Mouse (Mus musculus): ENCODE measurements around the gene Sept3.

Sept3 gene

DNA sequence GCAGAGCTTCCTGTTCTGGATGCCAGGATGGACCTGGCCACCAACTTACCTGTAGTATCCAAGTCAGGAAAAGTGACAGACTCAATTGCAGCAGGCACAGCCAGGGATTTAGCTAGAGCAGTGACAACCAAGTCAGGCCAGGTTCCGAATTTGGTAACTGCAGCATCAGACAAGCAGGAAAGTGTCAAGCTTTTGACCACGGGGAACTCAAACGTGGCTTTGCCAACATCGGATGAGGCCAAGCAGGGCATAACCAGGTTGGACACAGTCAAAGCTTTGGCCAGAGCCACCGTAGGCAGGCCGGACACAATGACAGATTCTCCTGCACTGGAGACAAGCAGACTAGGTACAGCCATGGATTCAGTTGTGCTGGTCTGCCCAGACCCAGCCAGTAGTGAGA is 2.4 kb upstream of the Sept3 start:
- no peak for DNase-seq

DNA sequence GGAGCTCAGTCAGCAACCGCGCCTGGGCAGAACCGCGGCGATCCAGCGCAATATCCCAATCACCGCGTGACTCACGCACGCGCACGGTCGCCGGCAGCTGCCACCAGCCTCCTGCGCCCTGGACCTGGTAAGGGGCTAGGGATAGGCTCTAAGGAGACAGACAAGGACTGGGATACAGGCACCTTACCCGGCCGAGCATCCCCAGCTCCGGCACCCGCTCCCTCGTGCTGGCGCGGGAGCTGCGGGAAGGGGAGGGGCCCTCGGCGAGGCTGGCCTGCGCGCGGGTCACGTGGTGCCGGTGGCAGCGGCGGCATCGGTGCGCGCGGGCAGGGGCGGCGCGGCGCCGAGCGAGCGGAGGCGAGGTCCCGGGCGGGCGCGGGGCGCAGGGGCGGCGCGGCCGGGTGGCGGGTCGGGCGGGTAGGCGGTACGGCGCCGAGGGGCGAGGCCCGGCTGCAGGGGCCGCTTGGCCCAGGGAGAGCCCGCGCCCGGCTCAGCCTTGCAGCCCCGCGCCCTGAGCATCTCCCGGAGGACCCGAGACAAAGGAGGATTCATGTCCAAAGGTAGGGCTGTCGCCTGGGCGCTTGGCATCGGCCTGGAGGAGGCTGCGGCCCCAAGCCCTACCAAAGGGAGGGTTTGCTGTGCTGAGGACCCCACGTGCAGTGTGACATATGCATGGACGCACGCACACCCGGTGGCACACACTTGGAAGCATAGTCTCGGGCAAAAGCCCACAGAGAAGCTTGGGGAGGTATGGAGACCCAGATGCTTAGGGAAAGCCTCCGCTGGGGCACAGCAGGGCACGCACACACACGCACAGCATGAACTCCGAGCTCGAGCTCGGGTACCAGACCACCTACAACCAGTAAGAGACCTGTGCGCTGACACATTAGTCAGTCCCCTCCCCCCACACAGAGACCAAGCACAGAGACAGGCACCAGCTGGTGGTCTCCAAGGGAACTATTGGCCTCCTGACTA is 521 bp downstream of the Sept3 start:
- peak; percentile 62 for DNase-seq

DNA sequence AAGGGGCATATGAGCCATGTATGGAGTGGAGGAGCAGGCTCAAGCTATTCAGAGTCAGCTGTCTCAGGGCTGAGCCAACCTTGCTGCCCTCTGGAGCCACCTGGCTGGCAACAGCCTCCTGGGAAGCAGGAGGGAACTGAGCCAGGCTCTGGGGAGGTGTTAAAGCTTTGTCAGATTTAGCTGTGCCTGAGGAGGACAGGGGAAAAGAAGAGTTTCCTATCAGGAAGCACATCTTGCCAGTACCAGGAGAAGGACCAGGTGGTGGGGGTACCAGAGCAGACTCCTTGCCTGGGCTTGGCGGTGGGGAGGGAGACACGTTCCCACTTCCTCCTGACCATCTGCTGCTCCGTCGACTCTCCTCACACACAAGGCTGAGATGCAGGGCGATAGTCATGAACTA is 2.9 kb downstream of the Sept3 start:
- no peak for DNase-seq

DNA sequence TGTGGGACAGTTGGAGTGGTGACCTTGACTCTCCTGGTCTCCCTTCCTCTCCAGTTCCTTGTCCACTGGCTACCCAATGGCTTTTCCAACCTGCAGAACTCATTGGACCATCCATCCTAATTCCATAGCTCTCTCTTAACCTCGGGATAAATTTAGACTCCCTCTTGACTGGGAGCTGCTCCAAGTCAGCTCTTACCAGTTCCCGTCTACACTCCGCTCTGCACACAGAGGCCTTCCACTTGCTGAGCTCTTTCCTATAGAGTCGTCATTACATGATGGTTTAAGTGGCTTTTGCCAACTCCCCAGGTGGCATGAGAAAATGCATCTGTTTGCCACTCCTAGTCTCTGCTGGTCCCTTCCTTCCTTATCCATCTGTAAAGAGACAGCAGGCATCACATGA is 5.9 kb downstream of the Sept3 start:
- no peak for DNase-seq

DNA sequence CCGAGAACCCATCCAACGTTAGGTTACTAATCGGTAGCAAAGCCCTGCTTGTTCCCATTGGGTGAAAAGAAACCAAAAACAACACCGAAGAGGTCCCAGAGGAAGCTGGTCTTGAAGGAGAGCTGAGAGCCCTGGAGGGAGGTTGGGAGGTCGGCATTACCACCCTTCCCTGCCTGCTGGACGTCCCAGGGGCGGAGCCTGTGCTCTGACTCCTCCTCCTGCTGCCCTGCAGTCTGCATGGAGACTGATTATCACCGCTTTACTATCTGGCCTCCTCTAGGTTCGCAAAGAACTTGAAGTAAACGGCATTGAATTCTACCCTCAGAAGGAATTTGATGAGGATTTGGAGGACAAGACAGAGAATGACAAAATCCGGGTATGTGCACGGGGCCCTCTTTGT is 11.5 kb downstream of the Sept3 start:
- no peak for DNase-seq

DNA sequence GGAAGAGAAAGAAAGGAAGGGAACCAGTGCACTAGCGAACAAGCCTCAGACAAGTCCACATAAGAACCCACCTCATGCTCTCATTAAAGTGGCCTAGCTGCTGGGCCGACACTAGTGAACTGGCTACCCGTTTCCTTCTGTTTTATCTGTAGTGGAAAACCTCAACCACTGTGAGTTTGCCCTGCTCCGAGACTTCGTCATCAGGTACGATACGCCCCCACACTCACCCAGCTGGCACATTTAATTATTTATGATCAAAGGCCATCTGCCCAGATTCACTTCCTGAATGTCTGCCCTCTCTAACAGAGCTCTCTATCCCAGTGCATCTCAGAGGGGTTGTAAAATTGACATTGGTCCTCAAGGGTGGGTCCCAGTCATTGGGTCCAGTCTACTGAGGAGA is 15.6 kb downstream of the Sept3 start:
- DNase-seq = no peak

DNA sequence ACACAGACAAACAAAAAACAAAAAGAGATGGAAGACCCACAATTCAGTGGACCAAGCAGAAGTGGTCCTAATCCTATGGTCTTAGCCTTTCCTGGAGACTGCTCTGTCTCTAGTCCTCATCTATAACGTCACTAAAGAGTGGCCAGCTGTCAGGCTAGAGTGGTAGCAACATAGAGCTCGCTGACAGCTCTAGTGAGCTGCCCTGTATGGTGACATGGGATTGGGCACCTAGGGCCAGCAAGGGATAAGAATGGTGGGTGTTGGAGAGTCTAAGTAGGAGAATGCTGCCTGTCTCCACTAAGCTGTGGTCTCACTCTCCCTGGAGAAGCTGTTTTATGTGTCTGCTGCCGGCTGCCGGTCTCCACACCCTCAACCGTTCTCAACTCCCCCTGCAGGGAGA is 18.2 kb downstream of the Sept3 start:
- no peak for DNase-seq

DNA sequence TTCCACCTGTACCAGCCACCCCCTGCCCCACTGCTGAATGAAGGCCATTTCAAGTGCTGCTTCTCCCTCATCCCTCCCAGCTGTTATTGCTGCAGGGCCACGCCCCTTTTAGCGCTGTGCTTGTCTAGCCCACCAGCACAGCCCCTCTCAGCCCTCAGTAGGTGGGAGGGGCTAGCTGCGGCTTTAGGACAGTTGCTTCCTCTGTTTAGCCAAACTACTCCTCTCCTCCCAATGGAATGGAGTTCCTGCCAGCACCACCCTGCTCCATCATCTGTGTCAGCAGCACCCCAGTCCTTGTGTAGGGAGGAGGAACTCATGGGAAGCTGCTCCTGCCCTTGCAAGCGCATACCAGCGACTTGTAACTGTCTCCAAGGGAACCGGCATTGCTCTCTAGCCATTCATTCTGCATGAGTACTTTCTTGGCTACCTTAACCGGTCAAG is 18.6 kb downstream of the Sept3 start:
- DNase-seq = peak; percentile 18

DNA sequence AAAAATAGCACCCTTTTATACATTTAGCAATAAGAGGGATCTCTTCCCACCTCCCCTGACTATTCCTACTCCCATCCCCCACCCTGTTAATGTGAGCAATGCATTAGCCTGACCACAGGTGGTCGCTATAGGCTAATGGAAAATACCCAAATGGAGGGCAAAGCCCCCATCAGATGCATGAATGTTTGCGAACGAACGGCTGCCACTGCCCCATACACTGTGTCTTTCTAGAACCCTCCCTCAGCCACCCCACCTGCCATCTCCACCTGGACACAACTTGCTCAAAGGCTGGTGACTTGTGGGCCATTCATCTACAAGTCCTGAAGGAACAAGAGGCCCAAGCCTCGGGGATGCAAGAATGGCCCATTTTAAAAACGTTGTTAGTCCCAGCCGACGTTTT is 19.4 kb downstream of the Sept3 start:
- no peak for DNase-seq

DNA sequence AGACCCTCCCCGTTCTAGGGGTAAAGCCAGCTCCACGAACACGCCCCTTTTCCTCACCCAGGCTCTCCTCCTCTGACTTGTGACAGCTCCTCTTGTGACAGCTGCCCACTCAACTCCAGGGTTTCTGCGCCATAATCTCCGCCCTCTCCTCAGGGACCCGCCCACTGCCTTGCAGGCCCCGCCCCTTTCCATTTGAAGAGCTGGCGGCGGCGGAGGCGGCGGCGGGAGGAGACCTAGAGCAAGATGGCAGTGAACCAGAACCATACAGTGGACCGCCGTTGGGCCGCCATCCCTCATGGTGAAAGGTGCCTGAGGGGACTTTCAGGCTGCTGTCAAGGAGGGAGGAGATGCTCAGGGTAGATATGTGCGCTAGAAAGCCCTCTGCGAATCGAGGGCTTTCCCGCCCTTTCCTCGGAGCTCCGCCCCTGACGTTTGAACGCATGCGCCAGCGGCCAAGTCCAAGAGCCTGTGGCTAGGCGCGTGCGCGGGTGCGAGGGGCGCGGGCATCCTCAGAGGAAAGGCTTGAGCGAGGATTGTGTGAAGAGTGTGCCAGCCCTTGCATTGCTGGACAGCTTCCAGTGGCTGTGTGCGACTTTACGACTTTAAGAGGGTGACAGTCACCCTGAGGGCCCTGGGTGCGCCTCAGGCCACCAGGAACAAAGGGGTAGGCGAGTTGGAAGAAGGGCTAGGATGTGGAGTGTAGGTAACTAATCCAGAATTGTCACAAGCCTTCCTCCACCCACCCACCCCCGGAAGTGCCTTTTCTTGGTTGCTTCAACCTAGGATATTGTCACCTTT is 24.3 kb downstream of the Sept3 start, which contains the start of gene Wbp2nl:
TSS of gene Wbp2nl (plus strand) at position 191 of the 798 bp plus-strand sequence.
- DNase-seq = no peak

DNA sequence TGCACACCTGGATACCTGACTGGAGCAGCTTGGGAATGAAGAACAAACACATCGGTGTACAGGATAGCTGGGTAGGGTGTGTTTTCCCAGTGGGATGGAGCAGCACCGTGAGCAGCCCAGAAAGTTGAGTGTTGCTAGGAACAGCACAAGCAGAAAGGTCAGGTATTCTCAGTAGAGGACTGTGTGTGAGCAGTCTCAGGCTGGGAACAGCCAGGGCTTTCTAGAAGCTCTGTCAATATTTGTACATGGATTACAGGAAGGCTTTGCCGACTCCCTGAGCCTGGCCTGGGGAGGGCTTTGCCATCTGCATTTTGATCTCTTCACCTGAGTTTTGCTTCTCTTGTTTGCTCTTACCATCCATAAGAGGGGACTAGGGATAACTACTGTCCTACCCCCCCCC is 32.4 kb downstream of the Sept3 start:
- no peak for DNase-seq

DNA sequence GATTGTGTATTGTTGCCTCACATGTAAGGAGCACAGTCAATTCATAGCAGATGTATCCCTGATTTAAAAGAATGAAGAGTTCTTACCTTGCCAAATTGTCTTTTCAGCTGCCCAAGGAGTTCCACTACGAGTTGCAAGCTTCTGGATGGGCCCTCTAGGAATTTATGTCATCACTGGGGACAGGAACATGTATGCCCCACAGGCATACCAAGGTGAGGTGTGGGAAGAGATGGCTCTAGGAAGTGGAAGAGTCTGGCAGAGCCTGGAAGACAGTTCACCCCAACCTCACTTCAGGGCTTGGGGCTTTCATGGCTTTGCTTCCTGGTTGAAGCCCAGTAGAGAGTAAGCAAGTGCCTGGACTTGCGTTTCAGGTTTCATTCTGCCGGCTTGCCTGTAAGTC is 33.7 kb downstream of the Sept3 start:
- no peak for DNase-seq

DNA sequence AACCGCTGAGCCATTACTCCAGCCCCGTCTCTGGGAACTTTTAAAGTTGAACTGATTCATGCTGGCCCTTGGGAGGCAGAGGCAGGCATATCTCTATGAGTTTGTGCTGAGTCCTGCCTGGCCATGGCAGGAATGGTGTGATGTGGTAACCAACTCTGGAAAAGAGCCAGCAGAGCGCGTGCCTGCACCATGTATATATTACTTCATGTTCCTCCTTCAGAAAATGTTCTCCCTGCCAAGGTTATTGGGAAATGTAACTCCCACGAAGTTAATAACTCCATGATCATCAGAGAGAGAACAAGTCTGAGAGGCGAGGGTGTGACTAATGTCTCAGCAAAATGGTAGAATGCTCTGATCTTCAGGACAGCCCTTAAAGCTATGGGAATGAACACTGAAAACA is 43.1 kb downstream of the Sept3 start:
- DNase-seq = no peak

DNA sequence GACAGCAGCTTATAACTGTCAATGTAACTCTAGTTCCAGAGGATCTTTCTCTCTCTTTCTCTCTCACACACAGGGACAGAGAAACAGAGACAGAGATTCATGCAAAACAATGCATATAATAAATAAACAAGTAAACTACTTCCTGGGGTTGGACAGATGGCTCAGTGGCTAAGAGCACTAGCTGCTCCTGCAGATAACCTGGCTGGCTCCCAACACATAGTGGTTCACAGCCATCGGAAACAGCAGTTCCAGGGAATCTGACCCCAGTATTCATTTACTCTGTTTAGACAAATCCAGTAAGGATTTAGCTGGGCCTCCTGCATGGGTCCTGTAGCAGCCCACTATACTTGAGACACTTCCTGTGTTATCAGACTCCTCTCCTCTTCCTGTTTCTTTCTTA is 44.9 kb downstream of the Sept3 start:
- DNase-seq = no peak

DNA sequence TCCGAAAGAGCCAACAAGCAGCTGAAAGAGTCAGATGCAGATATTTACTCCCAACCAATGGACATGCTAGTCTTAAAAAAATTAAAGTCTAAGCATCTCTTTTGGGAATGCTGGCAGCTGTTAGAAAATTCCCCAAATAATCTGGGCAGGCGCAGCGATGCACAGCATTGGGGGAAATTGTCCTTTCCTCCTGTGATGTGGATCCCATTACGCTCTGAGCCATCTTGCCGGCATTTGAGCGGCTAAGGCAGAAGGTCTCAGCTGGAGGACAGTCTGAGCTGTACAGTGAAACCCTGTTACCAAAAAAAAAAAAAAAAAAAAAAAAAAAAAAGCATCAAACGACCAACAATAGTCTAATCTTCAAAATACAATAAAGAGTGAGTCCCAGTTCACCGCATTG is 47.5 kb downstream of the Sept3 start:
- no peak for DNase-seq

DNA sequence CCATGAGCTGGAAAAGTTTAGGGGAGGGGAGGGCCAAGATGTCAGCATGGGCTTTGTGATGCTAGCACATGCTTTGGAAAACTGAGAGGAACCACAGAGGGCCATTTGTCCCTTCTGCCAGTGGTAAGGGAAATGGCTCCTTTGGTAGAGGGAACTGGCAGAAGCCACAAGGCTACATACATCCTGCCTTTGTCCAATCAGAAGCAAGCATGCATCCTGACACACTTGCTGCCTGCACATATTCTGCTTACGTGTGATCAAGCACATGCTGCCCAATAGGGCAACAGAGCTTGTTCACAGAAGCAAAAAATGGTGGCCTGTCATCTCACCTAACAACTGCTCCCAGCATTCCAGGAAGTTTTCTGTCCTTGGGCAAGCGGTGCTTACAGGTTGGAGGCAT is 50.7 kb downstream of the Sept3 start:
- no peak for DNase-seq

DNA sequence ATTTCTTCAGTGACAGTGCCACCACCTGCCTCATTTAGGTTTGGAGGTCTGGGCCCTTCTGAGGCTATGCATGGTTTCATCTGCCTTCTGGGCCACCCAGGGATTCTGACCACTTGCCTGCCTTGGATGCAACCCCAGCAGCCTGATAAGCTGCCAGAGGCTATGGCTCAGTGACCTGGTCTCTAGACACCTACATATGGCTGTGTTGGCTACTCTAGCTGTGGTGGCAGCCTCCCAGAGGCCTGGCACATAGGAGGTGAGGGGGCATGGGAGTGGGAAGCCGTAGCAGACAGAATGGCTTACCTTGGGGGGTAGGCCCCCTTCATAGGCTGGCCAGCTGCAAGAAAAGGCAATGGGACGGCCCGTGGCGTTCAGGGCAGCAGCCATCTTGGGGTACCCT is 60.5 kb downstream of the Sept3 start:
- no peak for DNase-seq

DNA sequence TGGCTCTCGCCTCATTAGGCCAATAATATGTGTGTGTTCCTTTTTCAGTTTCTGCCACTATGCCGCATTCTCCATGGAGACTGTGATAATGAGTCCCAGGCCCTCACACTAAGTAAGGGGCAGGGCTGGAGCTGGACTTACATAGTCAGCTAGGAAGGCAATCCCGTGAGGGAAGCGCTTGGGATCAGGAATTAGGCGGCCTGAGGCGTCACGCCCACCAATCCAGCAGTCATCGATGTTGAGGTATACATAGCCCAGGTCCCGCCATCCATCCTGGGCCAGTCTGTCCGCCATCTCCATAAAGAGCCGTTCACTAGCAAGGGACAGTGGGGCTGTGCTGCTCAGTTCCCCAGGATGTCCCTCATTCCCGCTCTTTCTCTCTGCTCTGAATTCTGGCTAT is 61.9 kb downstream of the Sept3 start:
- DNase-seq = no peak

DNA sequence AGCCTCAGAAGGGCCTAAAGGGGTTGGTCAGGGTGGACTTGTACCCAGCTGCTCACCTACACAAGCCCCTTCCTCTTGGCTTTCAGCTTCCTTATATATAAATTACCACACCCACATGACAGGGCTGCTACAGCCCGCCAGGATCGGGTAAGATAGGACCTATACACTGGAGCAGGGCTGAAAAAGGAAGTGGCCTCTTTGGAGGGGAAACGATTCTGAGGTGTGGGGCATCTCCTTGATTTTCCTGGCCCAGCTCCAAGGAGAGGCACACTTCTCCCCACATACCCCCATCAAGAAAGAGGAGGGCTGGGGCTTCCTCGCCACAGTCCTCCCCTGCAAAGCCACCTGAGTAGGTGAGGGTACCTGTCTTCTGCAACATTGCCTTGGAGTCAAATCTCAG is 63.2 kb downstream of the Sept3 start:
- no peak for DNase-seq

DNA sequence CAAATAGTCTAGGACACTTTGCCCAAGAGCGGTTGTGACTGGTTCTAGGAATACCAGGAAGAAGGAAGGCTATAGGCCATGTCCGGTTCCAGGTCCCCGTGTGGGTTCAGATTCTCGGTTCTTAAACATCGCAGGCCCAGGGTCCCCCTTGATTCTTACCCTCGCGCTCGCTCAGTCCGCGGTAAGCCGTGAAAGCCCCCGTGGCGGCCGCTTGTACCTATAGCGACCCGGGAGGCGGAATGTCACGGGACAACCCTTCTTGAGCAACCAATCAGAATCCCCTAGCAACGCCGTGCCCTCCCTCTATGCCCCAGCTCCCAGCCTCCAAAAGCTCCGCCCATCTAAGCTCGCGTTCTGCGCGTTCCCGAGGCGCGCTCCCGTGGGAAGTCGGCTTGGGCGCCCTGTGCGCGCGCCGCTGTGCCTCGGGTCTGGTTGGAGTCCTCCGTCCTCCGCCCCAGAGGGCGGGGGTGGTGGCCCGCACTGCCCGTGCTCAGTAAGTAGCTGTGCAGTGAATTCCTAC is 64.0 kb downstream of the Sept3 start, which contains the start of the genes Naga, Pheta2 and Smdt1:
TSS of gene Naga (minus strand) at position 333 of the 520 bp plus-strand sequence.
TSS of gene Pheta2 (plus strand) at position 350 of the 520 bp plus-strand sequence.
TSS of gene Smdt1 (plus strand) at position 367 of the 520 bp plus-strand sequence.
- DNase-seq = peak; percentile 98

DNA sequence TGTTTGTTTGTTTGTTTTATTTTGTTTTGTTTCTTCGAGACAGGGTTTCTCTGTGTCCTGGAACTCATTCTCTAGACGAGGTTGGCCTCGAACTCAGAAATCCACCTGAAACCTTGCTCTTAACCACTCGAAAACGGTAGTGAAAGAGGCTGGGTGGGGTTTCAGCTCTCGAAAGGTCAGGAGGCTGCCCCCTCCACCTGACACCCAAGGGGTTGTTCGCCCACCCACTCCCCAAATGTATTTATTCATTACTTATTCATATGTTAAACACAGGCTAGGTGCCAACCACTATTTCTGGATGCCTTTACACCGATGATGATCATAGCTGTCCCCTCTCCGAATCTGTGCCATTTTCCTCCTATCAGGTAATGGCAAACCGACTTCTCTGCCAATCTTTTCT is 64.5 kb downstream of the Sept3 start:
- DNase-seq = no peak

DNA sequence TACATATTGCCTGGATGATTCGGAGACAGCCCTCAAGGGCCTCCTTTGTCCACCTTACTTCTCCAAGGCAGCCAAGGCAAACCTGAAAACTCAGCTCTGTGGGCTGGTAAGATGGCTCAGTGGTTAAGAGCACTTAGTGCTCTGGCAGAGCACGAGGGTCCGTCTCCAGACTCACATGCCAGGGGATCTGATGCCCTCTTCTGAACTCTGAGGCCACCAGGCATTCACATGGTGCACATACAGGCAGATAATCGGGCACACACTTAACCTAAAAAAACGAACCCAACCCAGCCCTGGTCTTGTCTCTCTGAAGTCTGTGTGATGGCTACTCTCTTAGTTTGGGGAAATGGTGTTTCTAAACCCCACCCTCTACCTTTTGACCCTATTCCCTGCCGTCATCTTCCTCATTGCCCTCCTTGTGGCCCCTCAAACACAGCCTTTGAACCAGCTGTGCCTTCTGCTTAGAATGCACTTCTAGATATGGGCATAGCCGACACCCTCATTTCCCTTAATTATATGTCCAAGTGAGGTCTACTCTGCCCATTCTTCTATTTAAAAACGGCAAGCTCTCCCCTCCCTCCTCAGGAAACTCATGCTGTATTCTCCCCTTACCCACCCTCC is 65.1 kb downstream of the Sept3 start:
- DNase-seq = peak; percentile 29

Measured in thymus, postnatal 4 days (tissue).